Mouse (Mus musculus): Measurements from ENCODE around the gene Nop56.

Gene Nop56

DNA sequence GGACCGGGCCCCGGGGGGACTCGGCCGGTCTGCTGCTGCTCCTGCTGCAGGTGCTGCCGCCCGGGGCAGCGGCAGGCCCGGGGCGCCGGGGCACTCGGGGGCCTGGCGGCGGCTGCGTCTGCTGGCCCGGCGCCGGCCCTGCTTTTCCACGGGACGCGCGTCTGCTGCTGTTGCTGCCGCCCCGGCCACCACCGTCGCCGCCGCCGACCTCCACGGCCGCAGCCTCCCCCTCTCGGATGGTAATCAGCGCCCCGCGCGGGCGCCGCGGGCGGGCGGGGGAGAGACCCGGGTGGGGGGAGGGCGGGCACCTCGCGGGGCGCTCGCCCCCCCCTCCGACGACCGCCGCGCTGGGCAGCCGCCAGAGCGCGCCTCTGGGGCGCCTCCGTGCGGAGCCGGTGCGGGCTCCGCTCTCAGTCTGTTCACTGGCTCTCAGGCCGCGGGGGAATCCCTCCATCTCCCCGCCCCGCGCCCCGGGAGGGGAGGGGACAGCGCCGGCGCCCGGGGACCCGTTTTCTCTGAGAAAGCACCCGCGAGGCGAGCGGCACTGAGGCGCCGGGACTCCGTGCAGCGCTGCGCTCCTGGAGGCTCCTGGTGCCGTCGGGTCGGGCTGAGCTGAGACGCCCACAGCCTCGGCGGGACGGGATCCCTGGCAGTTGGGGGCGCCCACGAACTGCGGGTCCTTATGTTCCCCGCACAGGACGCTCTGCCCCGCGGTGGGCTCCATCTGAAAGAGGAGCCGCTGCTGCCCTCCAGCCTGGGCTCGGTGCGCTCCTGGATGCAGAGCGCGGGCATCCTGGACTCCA lies 21.3 kb downstream of the Nop56 start:
- no peak for DNase-seq (ENCODE audit: low read depth, low spot score)

DNA sequence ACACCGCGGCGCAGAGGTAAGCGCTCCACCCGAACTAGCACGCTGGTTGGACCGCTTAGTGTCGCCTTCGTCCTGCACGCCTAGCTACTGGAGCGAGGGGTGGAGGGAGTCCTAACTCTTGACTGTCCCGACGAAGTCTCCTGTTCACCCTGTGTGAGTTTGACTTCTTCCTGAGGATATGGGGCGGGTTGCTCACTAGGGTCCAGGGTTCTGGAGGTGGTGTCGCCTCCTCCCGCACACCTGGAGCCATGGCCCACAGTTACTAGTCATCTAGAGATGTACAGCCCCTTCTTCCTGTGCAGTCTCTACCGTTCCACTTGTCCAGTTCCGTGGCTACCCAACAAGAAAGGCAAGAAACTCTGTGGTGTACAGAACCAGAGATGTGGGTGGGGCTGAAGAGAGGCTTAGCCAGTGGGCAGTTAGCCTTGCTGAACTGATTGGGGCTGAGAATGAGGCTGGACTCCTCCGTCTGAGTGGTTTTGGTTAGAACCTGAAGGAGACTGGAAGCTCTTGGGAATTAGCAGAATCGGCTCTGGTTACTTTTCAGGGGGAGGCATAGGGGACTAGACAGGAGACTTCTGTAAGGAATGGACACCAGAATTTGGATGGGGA lies 22.0 kb downstream of the Nop56 start:
- DNase-seq (ENCODE audit: low read depth, low spot score): no peak

DNA sequence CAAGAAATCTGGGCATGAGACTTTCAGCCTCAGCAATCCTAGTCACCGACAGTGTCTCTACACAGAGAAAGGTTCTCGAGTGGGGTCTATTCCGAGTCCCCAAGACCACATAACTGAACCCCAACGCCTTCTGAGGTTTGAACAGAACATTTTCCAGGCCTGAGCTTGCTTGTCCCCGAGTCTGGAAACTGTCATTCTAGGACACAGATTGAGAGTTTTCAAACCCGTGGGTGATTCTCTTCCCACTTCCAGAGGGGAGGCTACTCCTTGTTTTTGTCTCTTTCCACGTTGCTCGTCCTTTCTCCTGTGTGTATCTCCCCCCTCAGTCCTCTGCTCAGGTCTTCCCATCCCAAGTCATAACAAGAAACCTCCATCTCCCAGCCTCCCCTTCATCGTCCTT lies 23.4 kb downstream of the Nop56 start:
- no peak for DNase-seq (ENCODE audit: low read depth, low spot score)

DNA sequence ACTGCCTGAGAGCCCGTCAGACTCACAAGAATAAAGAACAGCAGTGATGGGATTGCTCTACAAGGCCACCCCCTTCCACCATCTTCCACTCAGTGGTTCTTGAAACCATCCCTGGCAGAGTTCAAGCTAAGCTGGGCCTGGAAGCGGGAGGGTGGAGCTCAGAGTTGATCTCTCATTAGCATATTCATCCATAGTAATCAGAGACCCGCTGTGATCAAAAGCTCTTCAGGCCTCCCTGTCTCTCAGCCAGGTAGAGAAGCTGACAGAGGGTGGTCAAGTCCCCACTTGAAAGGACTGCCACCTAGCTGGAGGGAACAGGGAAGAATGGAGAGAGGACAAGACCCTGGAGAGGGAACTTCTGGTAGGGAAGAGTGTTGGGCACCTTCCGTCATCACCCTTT lies 28.8 kb downstream of the Nop56 start:
- no peak for DNase-seq (ENCODE audit: low read depth, low spot score)

DNA sequence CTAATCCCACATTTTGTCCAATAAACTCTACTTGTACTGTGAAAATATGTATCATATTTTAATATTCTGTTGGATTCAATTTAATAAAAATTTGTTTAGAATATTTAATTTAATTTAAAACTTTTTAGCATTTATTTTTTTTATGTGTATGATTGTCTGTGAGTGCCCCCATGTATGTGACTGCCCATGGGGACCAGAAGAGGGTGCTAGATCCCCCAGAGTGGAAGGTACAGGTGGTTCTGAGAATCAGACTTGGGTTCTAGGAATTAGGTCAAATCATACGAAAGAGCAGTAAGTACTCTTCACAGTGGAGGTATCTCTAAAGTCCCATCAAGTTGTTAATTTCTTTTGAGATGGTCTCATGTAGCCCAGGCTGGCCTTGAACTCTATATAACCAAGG lies 52.8 kb downstream of the Nop56 start:
- DNase-seq (ENCODE audit: low read depth, low spot score): no peak

Data from WW6 (cell line).